Mouse (Mus musculus): ENCODE results near the gene Ank2. TPM values are rescaled to one million over a fixed set of nuclear protein-coding genes. Genes with fewer than 3 reads are reported as not detected.

Gene Ank2
- polyA plus RNA-seq, 1 experiment from 2014 or later: 27.6 TPM

DNA sequence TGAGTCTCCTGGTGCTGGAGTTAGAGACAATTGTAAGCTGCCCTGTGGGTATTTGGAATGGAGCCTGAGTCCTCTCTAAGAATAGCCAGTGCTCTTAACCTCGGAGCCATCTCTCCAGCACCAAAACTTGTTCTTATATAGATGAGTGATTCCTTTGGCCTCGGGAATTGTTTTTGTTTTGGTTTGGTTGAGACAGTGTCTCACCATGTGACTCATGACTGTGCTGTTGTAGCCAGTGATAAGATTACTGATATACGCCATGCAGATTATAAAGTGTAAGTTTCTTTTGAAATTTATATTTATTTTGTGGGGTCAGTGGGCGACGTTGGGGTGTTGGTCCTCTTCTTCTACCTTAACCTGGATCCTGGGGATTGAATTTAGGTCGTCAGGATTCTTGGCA, 21.1 kb upstream of the Ank2 start:
- no peaks in the 10 kb centered on the region for H3K9me3 ChIP-seq
- H3K4me3 ChIP-seq (replicated peaks): no peak overlapping the region
- no peaks in the 10 kb centered on the region for H3K27me3 ChIP-seq
- no peaks in the 10 kb centered on the region for H3K36me3 ChIP-seq
- no peak overlapping the region for H3K9ac ChIP-seq (replicated peaks)
- no peak overlapping the region for H3K27ac ChIP-seq
- no peak overlapping the region for H3K4me2 ChIP-seq
- no peaks in the 10 kb centered on the region for H3K4me1 ChIP-seq (replicated peaks)
- no peak for ATAC-seq (ENCODE audit: insufficient number of reproducible peaks, insufficient read depth, low FRiP score, low TSS enrichment, low read depth)
- 85% methylated on average over 6 of the region's 6 CpGs for WGBS

DNA sequence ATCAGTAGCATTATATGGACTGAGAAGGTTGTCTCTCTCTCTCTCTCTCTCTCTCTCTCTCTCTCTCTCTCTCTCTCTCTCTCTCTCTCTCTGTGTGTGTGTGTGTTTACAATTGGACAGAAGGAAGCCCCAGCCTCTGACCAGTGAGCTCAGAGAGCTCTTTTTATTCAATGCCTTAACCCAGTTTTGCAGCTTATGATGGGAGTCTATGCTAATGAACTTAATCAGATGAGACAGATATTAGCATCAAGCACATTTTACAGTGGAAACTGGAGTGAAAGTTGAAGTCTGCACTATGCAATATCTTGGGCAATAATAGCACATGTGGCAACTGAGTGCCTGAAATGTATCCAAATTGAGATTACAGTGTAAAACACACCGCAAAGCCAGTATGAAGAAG, 16.1 kb upstream of the Ank2 start:
- Histone ChIP-seq H3K9ac (replicated peaks) (no peak overlapping the region), H3K4me2 (no peak overlapping the region), H3K9me3 (no peaks in the 10 kb centered on the region), H3K4me3 (replicated peaks) (no peak overlapping the region), H3K27me3 (no peaks in the 10 kb centered on the region), H3K27ac (no peak overlapping the region), H3K4me1 (replicated peaks) (no peaks in the 10 kb centered on the region), H3K36me3 (no peaks in the 10 kb centered on the region)
- WGBS: 91% methylated on average over 1 of the region's 1 CpGs
- no peak for ATAC-seq (ENCODE audit: insufficient number of reproducible peaks, insufficient read depth, low FRiP score, low TSS enrichment, low read depth)

DNA sequence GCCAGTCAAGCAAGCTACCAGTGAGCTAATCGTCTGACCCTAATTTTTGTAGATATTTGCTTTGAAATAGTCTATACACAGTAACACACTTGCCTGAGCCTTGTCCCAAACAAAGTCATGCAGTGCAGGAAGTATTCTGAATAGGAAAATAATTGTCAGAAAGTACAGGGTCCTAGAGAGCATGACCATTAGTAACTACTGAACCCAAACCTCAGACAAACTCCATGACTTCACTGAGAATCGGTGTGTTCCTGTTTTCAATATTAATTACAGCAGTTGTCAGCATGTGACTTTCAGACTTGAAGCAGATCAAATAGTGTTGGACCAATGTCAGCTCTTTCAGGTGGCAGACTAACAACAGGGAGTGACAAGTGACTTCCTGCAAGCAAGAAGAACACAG, 14.5 kb upstream of the Ank2 start:
- 71% methylated on average over 2 of the region's 2 CpGs for WGBS
- Histone ChIP-seq H3K27ac (no peak overlapping the region), H3K4me1 (replicated peaks) (no peaks in the 10 kb centered on the region), H3K27me3 (no peaks in the 10 kb centered on the region), H3K4me3 (replicated peaks) (no peak overlapping the region), H3K4me2 (no peak overlapping the region), H3K9me3 (no peaks in the 10 kb centered on the region), H3K9ac (replicated peaks) (no peak overlapping the region), H3K36me3 (no peaks in the 10 kb centered on the region)
- no peak for ATAC-seq (ENCODE audit: insufficient number of reproducible peaks, insufficient read depth, low FRiP score, low TSS enrichment, low read depth)

DNA sequence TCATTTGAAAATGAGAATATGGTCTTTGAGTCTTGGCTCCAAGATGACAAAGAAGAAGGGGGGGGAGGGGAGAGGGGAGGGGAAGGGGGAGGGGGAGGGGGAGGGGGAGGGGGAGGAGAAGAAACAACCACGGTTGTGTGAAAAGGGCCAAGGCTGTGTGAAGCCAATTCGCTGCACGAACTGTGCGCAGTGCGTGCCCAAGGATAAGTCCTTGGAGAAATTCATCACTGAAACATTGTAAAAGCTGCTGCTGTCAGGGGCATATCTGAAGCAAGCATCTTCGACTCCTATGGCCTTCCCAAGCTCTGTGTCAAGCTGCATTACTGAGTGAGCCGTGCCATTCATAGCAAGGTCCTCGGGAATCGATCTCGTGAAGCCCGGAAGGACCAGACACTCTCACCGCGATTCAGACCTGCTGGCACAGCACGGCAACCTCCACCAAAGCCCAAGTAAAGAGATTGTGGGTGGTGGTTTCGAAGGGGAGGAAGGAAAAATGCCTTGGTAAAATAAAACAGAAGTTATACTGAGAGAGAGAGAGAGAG, 13.7 kb upstream of the Ank2 start:
- Histone ChIP-seq H3K9ac (replicated peaks) (no peak overlapping the region), H3K9me3 (no peaks in the 10 kb centered on the region), H3K27ac (no peak overlapping the region), H3K4me3 (replicated peaks) (no peak overlapping the region), H3K4me1 (replicated peaks) (no peaks in the 10 kb centered on the region), H3K4me2 (no peak overlapping the region), H3K36me3 (no peaks in the 10 kb centered on the region), H3K27me3 (no peaks in the 10 kb centered on the region)
- WGBS: 73% methylated on average over 15 of the region's 15 CpGs
- ATAC-seq (ENCODE audit: insufficient number of reproducible peaks, insufficient read depth, low FRiP score, low TSS enrichment, low read depth): no peak

DNA sequence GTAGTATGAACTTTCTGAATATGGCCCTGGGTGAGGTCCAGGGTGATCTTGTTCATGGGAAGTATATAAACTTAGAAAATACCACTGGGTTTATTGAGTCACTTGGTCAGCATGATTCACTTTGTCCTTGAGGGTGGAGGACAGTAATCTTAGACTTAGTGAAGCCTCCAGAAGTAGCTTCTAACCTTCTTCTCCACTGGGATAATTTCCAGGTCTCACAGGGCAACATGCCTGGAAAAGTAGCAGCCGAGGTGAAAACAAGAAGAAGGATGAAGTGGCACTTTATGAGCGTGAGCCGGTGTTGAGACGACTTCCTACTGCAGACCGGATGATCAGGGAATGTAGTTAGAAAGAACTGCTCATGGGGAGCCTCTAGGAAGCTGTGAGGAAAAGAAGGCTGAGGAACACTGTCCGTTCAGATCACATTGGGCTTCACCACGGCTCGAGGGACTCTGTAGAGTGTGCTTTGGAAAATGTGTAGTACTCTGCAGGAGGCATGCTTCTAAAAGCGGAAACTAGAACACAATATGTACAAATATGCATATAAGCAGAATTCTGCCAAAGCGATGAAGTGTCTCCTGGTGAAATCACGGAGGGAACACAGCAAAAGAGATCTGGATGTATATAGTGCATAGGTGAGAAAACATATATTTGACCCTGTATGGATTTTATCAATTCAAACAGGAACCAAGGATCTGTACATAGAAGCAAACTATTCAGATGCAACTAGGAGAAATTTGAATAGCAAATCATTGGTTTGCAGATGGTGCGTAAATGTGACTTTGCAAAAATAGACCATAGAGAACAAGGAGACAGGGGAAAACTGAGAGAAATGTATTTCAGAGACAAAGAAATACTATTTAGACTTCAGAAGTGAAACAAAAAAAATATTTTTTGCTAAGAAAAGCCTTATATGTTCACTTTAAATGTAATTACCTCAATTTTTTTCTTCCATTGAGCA, 12.9 kb upstream of the Ank2 start:
- no peak overlapping the region for H3K27ac ChIP-seq
- no peak overlapping the region for H3K4me3 ChIP-seq (replicated peaks)
- H3K4me2 ChIP-seq: no peak overlapping the region
- H3K27me3 ChIP-seq: no peaks in the 10 kb centered on the region
- 75% methylated on average over 12 of the region's 12 CpGs for WGBS
- ATAC-seq (ENCODE audit: insufficient number of reproducible peaks, insufficient read depth, low FRiP score, low TSS enrichment, low read depth): no peak
- H3K4me1 ChIP-seq (replicated peaks): no peaks in the 10 kb centered on the region
- no peak overlapping the region for H3K9ac ChIP-seq (replicated peaks)
- H3K9me3 ChIP-seq: no peaks in the 10 kb centered on the region
- H3K36me3 ChIP-seq: no peaks in the 10 kb centered on the region

DNA sequence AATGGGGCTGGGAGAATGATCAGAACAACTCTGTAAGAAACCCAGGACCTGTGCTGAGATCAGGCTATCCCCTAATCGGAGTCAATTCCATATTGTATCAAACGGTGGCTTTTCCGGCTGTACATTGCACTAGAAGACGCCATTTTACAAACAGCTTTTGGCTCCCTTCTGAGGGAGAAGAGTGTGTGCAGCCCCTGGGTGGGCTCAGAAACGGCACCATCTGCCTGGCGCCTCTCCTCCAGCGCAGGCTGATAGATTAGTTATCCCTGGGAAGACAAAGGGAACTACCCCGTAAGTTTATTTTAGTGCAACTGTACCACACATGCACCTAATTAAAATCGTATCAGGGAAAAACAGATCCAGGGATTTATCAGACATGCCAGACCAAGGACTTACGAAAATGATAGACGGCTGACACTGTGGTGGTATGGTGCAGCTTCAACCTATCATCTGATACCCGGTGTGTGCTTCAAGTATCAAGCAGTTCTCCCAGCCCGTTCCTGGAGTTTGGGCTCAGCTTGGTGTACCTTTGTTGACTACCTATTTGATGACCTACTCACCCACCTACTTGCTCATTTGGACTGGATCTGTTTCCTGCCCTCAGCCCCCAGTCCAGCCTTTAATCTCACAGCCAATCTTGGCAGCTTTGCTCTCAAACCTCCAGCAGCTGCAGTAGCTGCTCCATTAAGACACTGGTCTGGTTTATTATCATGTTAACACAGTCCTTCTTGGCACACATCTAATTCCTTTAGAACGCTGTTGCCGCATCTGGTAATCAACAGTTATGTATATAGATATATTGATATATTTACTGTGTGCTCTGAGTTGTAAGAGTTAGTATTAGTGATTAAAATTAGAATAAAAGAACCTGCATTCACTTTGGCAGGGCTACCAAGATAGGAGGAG, 9.0 kb upstream of the Ank2 start:
- Histone ChIP-seq H3K4me1 (replicated peaks) (no peaks in the 10 kb centered on the region), H3K9me3 (no peaks in the 10 kb centered on the region; the same call in 1 of the 2 replicates), H3K9ac (replicated peaks) (no peak overlapping the region), H3K27me3 (no peaks in the 10 kb centered on the region), H3K36me3 (no peaks in the 10 kb centered on the region), H3K4me2 (no peak overlapping the region), H3K4me3 (replicated peaks) (no peak overlapping the region), H3K27ac (no peak overlapping the region)
- WGBS: 64% methylated on average over 15 of the region's 15 CpGs
- no peak for ATAC-seq (ENCODE audit: insufficient number of reproducible peaks, insufficient read depth, low FRiP score, low TSS enrichment, low read depth)

DNA sequence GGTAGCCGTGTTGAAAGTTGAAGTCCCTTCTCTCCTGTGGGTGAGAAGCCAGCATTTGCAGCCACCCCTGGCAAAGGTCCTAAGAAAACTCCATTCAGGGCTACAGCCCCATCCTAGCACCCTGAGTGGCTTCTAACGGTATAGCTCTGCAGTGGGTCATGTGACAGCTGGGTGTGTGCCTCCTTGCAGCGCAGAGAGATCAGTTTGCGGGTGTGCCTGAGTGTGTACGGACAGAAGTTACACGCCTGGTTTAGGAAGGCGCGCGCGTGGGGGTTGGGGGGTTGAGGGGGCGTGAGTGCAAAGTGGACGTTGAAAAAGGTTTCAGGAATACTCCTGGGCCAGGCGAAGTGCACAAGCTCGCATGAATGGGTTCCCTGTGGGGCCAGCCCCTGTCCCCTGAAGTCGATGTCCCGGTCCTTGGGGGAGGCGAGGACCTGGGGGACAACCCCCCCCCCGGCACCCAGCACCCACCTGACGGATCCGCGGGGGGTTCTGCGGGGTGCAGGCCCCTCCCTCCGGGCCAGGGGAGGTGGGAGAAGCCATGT, 881 bp downstream of the Ank2 start:
- Histone ChIP-seq H3K9ac (replicated peaks) (peak overlapping the region; percentile 62), H3K4me3 (replicated peaks) (peak overlapping the region; percentile 63), H3K4me2 (peak overlapping the region; percentile 100), H3K27me3 (peaks cover 43% of the 10 kb centered on the region), H3K9me3 (no peaks in the 10 kb centered on the region), H3K27ac (no peak overlapping the region), H3K4me1 (replicated peaks) (peaks cover 14% of the 10 kb centered on the region), H3K36me3 (no peaks in the 10 kb centered on the region)
- WGBS: 2% methylated on average over 23 of the region's 23 CpGs
- peak; percentile 69; the same call in 1 of the 2 replicates for ATAC-seq (ENCODE audit: insufficient number of reproducible peaks, insufficient read depth, low FRiP score, low TSS enrichment, low read depth)

DNA sequence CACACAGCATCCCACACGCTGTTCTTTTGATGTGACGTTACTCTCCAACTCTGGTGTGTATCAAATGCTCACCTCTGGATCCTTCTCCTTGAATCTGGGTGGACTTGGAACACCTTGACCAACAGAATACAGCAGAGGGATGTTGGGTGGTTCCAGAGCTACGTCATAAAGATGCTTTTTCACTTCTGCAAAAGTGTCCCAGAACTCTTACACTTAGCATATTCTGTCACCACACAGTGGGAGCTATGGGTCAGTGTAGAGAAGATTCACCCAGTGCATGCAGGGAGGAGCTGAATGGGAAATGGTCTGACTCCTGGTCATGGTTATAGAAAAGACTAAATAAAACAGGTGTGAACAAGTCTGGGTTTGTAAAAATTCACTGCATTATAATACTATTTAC, 6.5 kb downstream of the Ank2 start:
- 91% methylated on average over 3 of the region's 3 CpGs for WGBS
- Histone ChIP-seq H3K27me3 (peaks cover 2% of the 10 kb centered on the region), H3K4me3 (replicated peaks) (no peak overlapping the region), H3K27ac (no peak overlapping the region), H3K4me1 (replicated peaks) (no peaks in the 10 kb centered on the region), H3K9ac (replicated peaks) (no peak overlapping the region), H3K4me2 (no peak overlapping the region), H3K9me3 (no peaks in the 10 kb centered on the region), H3K36me3 (no peaks in the 10 kb centered on the region)
- ATAC-seq (ENCODE audit: insufficient number of reproducible peaks, insufficient read depth, low FRiP score, low TSS enrichment, low read depth): no peak

DNA sequence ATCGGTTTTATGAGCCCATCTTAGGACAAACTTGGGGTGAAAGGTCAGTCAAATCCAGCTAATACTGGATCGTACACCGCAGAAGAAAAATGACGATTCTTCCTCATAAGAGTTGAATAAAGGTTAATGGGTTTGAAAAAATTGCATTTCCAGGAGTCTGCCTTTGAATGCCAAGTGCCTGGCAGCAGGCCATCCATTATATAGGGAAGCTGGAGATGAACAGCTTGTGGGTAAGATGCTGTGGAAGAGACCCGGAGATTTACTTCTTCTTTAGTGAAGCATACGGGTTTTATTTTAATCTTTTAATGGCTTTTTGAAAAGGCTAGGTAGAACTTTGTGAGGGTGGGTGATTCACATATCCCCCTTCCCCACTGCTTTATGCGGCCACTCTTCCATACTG, 11.8 kb downstream of the Ank2 start:
- no peak overlapping the region for H3K9ac ChIP-seq (replicated peaks)
- no peak overlapping the region for H3K4me3 ChIP-seq (replicated peaks)
- H3K4me2 ChIP-seq: no peak overlapping the region
- H3K9me3 ChIP-seq: no peaks in the 10 kb centered on the region
- H3K27ac ChIP-seq: no peak overlapping the region
- no peaks in the 10 kb centered on the region for H3K36me3 ChIP-seq
- WGBS: 84% methylated on average over 7 of the region's 7 CpGs
- H3K27me3 ChIP-seq: 0 out of 2 replicates have a peak, but pooled peaks cover 3% of the 10 kb centered on the region
- H3K4me1 ChIP-seq (replicated peaks): peaks cover 5% of the 10 kb centered on the region
- no peak for ATAC-seq (ENCODE audit: insufficient number of reproducible peaks, insufficient read depth, low FRiP score, low TSS enrichment, low read depth)

DNA sequence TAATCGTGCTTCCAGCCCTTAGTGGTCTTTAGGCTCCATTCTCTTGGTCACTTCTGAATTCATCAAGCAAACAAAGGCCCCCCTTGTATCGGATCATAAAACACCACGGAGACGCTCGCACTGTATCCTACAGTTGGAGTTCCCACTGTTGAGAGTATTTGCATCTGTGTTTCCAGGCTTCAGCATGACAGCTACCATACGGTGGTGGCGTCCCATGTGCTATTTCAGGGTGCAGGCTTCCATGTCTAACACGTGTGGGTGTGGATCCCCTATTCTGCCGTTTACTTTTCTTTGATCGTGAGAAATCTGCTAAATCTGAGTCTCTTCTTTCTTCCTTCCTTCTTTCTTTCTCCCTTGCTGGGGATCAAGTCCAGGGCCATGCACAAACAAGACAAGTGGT, 14.0 kb downstream of the Ank2 start:
- no peaks in the 10 kb centered on the region for H3K36me3 ChIP-seq
- 83% methylated on average over 10 of the region's 10 CpGs for WGBS
- H3K9me3 ChIP-seq: no peaks in the 10 kb centered on the region
- H3K9ac ChIP-seq (replicated peaks): no peak overlapping the region
- 0 out of 2 replicates have a peak, but pooled peaks cover 3% of the 10 kb centered on the region for H3K27me3 ChIP-seq
- H3K4me1 ChIP-seq (replicated peaks): peaks cover 5% of the 10 kb centered on the region
- no peak overlapping the region for H3K4me2 ChIP-seq
- no peak for ATAC-seq (ENCODE audit: insufficient number of reproducible peaks, insufficient read depth, low FRiP score, low TSS enrichment, low read depth)
- no peak overlapping the region for H3K4me3 ChIP-seq (replicated peaks)
- no peak overlapping the region for H3K27ac ChIP-seq

DNA sequence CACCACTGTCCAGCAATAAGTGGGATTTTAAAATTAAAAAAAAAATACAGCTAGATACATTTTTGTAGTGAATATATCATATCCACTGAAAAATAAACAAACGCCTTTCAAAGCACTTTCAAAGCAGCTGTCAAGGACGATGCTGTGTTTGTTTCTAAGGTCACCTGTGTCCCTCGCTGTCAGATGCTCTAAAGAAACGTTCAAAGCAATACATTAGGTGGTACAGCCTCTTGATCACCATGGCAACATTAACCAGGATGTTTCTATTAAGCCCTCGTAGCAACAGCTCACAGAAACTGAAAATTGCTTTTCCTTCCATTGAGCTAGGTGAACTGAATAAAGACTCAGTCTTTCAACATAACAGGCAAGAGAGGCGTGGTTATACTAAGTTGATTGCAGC, 17.5 kb downstream of the Ank2 start:
- Histone ChIP-seq H3K27me3 (0 out of 2 replicates have a peak, but pooled peaks cover 3% of the 10 kb centered on the region), H3K9ac (replicated peaks) (no peak overlapping the region), H3K4me1 (replicated peaks) (peaks cover 5% of the 10 kb centered on the region), H3K4me2 (no peak overlapping the region), H3K4me3 (replicated peaks) (no peak overlapping the region), H3K27ac (no peak overlapping the region), H3K36me3 (no peaks in the 10 kb centered on the region), H3K9me3 (no peaks in the 10 kb centered on the region)
- ATAC-seq (ENCODE audit: insufficient number of reproducible peaks, insufficient read depth, low FRiP score, low TSS enrichment, low read depth): no peak
- 69% methylated on average over 6 of the region's 6 CpGs for WGBS
